Mouse (Mus musculus): ENCODE data around the gene Rnf166.

DNA sequence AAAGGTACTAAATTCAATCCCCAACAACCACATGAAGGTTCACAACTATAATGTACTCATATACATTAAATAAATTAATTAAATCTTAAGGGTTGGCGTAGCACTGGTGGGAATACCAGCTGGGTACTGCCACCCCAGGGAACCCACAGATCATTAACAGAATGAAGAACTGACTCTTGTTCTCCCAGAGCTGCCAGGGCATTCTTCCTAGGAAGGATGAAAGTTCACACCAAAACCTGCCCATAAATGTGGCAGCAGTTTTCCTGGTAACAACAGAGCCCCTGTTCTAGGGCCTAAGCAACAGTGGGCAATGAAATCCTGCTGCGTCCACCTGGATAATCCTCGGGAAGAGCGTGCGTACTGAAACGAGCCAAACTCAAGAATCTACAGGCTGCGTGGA lies 33.5 kb downstream of the Rnf166 start:
- TF ChIP-seq POLR2A (IDR thresholded peaks at IDR 0.05; ENCODE audit: low read depth, low read length) (no peak), CTCF (IDR thresholded peaks at IDR 0.05; ENCODE audit: extremely low read depth, insufficient read depth, insufficient read length, insufficient replicate concordance) (no peak)

Measured in spleen, adult 2 months (tissue).